Mouse (Mus musculus): Measurements from ENCODE around the gene Cpsf2.

Cpsf2 gene

GRCm38 (mm10) chr12:102008111-102008977 lies 32.6 kb downstream of the Cpsf2 start:
- Histone ChIP-seq H3K27me3 (ENCODE audit: control insufficient read depth, insufficient read depth, low read length, poor library complexity, severe bottlenecking) (no peaks in the 10 kb centered on the region), H3K36me3 (ENCODE audit: control insufficient read depth, insufficient read depth, low read length, poor library complexity, severe bottlenecking) (peaks cover 12% of the 10 kb centered on the region)
- DNase-seq (ENCODE audit: low read depth, low spot score), result no peak

DNA sequence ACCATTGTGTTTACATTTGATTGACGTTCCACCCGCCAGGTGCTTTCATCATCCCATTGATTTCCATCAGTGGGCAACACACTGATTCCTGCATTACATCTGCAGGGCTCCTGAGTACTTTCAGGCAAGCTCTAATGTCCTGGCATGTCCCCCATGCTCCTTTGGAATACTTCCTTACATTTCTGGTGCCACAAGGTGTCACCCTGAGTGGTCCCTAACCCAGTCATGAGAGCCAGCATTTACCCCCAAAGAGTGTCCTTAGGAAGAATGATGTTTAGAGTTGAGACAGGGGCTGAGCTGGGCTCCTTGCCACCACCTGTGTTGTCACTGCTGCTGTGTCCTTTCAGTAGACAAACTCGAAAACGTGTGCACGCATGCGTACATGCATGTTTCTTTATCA lies 33.8 kb downstream of the Cpsf2 start:
- DNase-seq (ENCODE audit: low read depth, low spot score), result no peak
- H3K36me3 ChIP-seq (ENCODE audit: control insufficient read depth, insufficient read depth, low read length, poor library complexity, severe bottlenecking), result peaks cover 5% of the 10 kb centered on the region; the same call in 1 of the 2 replicates
- H3K27me3 ChIP-seq (ENCODE audit: control insufficient read depth, insufficient read depth, low read length, poor library complexity, severe bottlenecking), result no peaks in the 10 kb centered on the region

DNA sequence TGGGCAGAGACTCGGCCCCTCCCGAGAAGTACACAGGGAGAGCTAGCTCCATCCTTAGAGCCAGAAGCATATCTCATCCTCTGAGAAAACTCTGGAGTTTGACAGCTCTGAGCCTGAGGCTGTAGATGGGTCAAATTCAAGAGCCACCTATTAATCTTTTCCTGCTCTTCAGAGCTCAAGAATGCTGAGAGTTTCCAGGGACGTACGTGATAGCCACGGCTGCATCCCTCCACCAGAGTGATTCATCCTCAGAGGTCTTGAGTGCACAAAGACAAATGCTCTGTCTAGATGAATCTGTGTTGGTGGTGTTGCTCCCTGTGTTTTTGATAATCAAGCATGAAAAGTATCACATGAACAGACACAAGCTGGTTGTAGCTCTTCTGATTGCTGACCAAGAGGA lies 38.6 kb downstream of the Cpsf2 start:
- DNase-seq (ENCODE audit: low read depth, low spot score), result no peak
- no peaks in the 10 kb centered on the region for H3K36me3 ChIP-seq (ENCODE audit: control insufficient read depth, insufficient read depth, low read length, poor library complexity, severe bottlenecking)
- H3K27me3 ChIP-seq (ENCODE audit: control insufficient read depth, insufficient read depth, low read length, poor library complexity, severe bottlenecking), result no peaks in the 10 kb centered on the region

- Histone ChIP-seq H3K36me3 (ENCODE audit: control insufficient read depth, insufficient read depth, low read length, poor library complexity, severe bottlenecking) (no peaks in the 10 kb centered on the region), H3K27me3 (ENCODE audit: control insufficient read depth, insufficient read depth, low read length, poor library complexity, severe bottlenecking) (no peaks in the 10 kb centered on the region)
- DNase-seq (ENCODE audit: low read depth, low spot score), result no peak
Observed at GRCm38 (mm10) chr12:102015127-102015526, 39.3 kb downstream of the Cpsf2 start.

GRCm38 (mm10) chr12:102021923-102022322 lies 46.1 kb downstream of the Cpsf2 start:
- Histone ChIP-seq H3K27me3 (ENCODE audit: control insufficient read depth, insufficient read depth, low read length, poor library complexity, severe bottlenecking) (no peaks in the 10 kb centered on the region), H3K36me3 (ENCODE audit: control insufficient read depth, insufficient read depth, low read length, poor library complexity, severe bottlenecking) (no peaks in the 10 kb centered on the region)
- DNase-seq (ENCODE audit: low read depth, low spot score), result no peak

DNA sequence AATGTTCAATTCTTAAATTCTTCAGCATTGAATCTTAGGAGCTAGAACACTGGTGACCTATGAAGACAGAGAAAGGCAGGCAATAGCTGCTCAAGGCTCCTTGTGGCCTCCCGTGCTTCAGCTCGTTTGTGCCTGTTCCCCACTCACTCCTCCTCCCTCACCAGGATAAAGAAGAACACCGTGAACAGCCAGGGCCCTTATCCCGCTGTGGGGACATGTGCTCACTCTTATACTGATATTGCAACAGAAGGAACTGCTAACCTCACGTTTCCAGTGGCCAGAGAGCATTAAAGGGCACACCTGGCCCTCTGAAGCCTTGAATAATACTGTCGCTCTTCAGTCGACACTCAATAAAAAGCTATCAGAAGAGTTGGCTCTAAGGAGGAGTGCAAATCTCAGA lies 53.4 kb downstream of the Cpsf2 start:
- no peak for DNase-seq (ENCODE audit: low read depth, low spot score)
- Histone ChIP-seq H3K27me3 (ENCODE audit: control insufficient read depth, insufficient read depth, low read length, poor library complexity, severe bottlenecking) (no peaks in the 10 kb centered on the region), H3K36me3 (ENCODE audit: control insufficient read depth, insufficient read depth, low read length, poor library complexity, severe bottlenecking) (no peaks in the 10 kb centered on the region)

- DNase-seq (ENCODE audit: low read depth, low spot score), result no peak
- H3K27me3 ChIP-seq (ENCODE audit: control insufficient read depth, insufficient read depth, low read length, poor library complexity, severe bottlenecking), result no peaks in the 10 kb centered on the region
- H3K36me3 ChIP-seq (ENCODE audit: control insufficient read depth, insufficient read depth, low read length, poor library complexity, severe bottlenecking), result no peaks in the 10 kb centered on the region
Observed at GRCm38 (mm10) chr12:102029892-102030446, 54.2 kb downstream of the Cpsf2 start.

DNA sequence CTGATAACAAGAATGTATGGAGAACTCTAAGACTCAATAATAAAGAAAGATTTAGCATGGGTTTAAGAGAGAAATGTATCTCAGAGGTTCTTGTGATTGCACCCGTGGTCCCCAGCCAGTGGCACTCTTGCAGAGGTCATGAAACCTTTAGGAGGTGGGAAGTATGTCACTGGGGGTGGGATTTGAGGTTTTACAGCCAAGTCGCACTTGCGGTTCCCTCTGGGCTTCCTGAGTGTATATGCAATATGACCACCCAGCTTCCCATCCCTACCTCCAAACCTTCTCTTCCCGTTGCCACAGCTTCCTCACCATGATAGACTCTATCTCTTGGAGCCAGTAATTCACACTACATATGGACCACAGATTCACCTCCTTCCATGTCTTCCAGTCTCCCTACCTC lies 59.1 kb downstream of the Cpsf2 start:
- Histone ChIP-seq H3K27me3 (ENCODE audit: control insufficient read depth, insufficient read depth, low read length, poor library complexity, severe bottlenecking) (no peaks in the 10 kb centered on the region), H3K36me3 (ENCODE audit: control insufficient read depth, insufficient read depth, low read length, poor library complexity, severe bottlenecking) (no peaks in the 10 kb centered on the region)
- no peak for DNase-seq (ENCODE audit: low read depth, low spot score)

DNA sequence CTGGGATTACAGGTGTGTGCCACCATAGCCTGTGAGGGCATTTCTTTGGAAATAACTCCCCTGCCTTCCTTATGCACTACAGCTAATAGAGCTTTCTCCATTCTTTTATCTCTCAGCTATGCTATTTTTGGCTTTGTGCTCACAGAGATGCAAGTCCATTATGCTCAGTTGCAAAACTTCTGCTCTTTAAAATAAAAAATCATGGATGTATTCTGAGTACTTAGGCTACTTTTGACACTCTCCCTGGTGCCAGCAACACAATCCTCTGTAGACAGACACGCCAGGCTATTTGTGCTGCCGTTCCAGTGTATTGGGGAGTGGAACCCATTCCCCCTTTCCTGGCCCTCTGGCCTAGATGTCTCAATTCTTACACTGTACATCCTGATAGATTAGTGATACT lies 64.1 kb downstream of the Cpsf2 start:
- no peak for DNase-seq (ENCODE audit: low read depth, low spot score)
- Histone ChIP-seq H3K36me3 (ENCODE audit: control insufficient read depth, insufficient read depth, low read length, poor library complexity, severe bottlenecking) (no peaks in the 10 kb centered on the region), H3K27me3 (ENCODE audit: control insufficient read depth, insufficient read depth, low read length, poor library complexity, severe bottlenecking) (no peaks in the 10 kb centered on the region)

DNA sequence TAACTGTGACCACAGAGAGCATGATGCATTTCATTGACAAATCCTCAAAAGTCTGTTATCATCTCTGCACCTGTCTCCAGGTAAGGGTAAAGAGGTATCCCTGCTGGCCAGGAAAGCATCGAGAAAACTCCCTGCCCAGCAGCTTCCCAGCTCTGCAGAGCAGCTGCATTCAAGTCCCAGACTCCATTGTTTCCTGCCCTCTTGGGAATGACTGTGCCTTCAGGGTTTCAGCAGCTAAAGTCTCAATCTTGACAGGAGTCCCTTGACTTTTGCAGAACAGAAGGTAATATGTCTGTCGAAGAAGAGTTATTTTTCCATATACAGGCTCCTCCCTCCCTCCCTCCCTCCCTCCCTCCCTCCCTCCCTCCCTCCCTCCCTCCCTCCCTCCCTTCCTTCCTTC lies 65.9 kb downstream of the Cpsf2 start:
- DNase-seq (ENCODE audit: low read depth, low spot score), result no peak
- H3K36me3 ChIP-seq (ENCODE audit: control insufficient read depth, insufficient read depth, low read length, poor library complexity, severe bottlenecking), result no peaks in the 10 kb centered on the region
- H3K27me3 ChIP-seq (ENCODE audit: control insufficient read depth, insufficient read depth, low read length, poor library complexity, severe bottlenecking), result no peaks in the 10 kb centered on the region

DNA sequence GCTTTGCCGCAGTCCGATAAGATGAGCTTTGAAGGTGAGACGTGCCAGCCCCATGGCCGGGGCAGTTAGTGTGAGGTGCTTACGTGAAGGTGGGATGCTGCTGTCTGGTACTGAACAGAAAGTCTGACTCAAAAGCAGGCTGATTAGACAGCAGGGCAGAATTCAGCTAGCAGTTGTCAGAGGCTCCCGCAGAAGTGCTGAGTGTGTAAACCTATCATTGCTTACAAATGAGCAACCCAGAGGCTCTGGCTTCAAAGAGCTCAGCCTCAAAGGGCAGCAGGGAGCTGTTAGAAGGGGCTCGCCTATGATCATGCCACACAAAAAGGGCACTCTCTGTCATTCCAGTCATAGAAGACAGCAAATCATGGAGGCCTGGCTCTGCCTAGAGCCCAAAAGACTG lies 66.5 kb downstream of the Cpsf2 start:
- no peaks in the 10 kb centered on the region for H3K27me3 ChIP-seq (ENCODE audit: control insufficient read depth, insufficient read depth, low read length, poor library complexity, severe bottlenecking)
- no peaks in the 10 kb centered on the region for H3K36me3 ChIP-seq (ENCODE audit: control insufficient read depth, insufficient read depth, low read length, poor library complexity, severe bottlenecking)
- no peak for DNase-seq (ENCODE audit: low read depth, low spot score)

DNA sequence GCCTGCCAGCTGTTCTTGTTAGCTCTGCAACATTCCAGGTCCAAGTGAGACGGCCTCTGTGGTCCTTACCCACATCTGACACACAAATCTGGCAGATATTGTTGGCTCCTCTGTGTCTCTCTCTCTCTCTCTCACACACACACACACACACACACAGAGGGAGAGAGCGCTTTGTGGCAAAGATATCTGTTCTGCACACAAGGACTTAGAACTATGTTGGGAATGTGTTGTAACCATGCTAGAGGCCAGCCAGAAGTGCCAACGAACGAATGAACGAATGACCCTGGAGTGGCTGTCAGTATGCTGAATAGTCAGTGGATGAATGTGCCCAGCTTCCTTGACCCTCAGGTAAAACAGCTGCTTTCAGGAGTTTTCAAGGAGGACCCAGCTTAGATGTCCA lies 68.1 kb downstream of the Cpsf2 start:
- Histone ChIP-seq H3K36me3 (ENCODE audit: control insufficient read depth, insufficient read depth, low read length, poor library complexity, severe bottlenecking) (no peaks in the 10 kb centered on the region), H3K27me3 (ENCODE audit: control insufficient read depth, insufficient read depth, low read length, poor library complexity, severe bottlenecking) (no peaks in the 10 kb centered on the region)
- no peak for DNase-seq (ENCODE audit: low read depth, low spot score)

GRCm38 (mm10) chr12:102054155-102054554 lies 78.4 kb downstream of the Cpsf2 start:
- DNase-seq (ENCODE audit: low read depth, low spot score), result no peak
- no peaks in the 10 kb centered on the region for H3K36me3 ChIP-seq (ENCODE audit: control insufficient read depth, insufficient read depth, low read length, poor library complexity, severe bottlenecking)
- H3K27me3 ChIP-seq (ENCODE audit: control insufficient read depth, insufficient read depth, low read length, poor library complexity, severe bottlenecking), result no peaks in the 10 kb centered on the region

- no peaks in the 10 kb centered on the region for H3K27me3 ChIP-seq (ENCODE audit: control insufficient read depth, insufficient read depth, low read length, poor library complexity, severe bottlenecking)
- no peak for DNase-seq (ENCODE audit: low read depth, low spot score)
- H3K36me3 ChIP-seq (ENCODE audit: control insufficient read depth, insufficient read depth, low read length, poor library complexity, severe bottlenecking), result no peaks in the 10 kb centered on the region
Observed at GRCm38 (mm10) chr12:102055758-102056157, 80.0 kb downstream of the Cpsf2 start.

Measured in splenic B cell, adult 2 months (primary cell).